Mouse (Mus musculus) spleen, adult 2 months (tissue): ENCODE measurements around the gene C1qtnf7. TPM values are rescaled to one million over a fixed set of nuclear protein-coding genes. Genes with fewer than 3 reads are reported as not detected.

Experiments
- DNase-seq, 2 experiments: peaks; one replicate each; pipeline versions ENCODE4 v3.0.0 to v3.0.0-alpha.2; 2012 to 2021; ENCODE audit warnings: low spot score in 2 of 2, low read depth in 1 of 2
- H3K27ac ChIP-seq: fragments of 200-500 bp; 2 replicates; pipeline ENCODE4 v1.5.1; 2012; ENCODE audit warnings: low read length, inconsistent platforms; ENCODE audit not compliant: insufficient read depth
- H3K27me3 ChIP-seq: fragments of 200-500 bp; 2 replicates; pipeline ENCODE4 v1.6.1; 2012; ENCODE audit warnings: mild to moderate bottlenecking, moderate library complexity, low read length, inconsistent platforms; ENCODE audit not compliant: control insufficient read depth, insufficient read depth
- H3K36me3 ChIP-seq: fragments of 200-500 bp; 2 replicates; pipeline ENCODE4 v1.6.1; 2012; ENCODE audit warnings: mild to moderate bottlenecking, low read length, inconsistent platforms; ENCODE audit not compliant: control insufficient read depth, insufficient read depth
- H3K4me1 ChIP-seq: fragments of 200-500 bp; 2 replicates; pipeline ENCODE4 v1.6.1; 2011; ENCODE audit warnings: inconsistent platforms; ENCODE audit not compliant: control insufficient read depth, insufficient read depth, insufficient read length
- H3K4me3 ChIP-seq: fragments of 200-500 bp; 2 replicates; pipeline ENCODE4 v1.5.1; 2011; ENCODE audit warnings: mild to moderate bottlenecking, inconsistent platforms; ENCODE audit not compliant: insufficient read depth, insufficient read length; ENCODE audit errors: extremely low read depth
- CTCF ChIP-seq: fragments of 200-500 bp; IDR thresholded peaks from 2 replicates; pipeline ENCODE4 v1.5.1; 2011; ENCODE audit warnings: mild to moderate bottlenecking, inconsistent platforms; ENCODE audit not compliant: insufficient read depth, insufficient read length, insufficient replicate concordance; ENCODE audit errors: extremely low read depth
- POLR2A ChIP-seq: fragments of 200-500 bp; IDR thresholded peaks from 2 replicates; pipeline ENCODE4 v1.6.1; 2011; ENCODE audit warnings: low read depth, low read length, inconsistent platforms
- WGBS: fragments of 180-500 bp; shearing (Covaris S2); methylation state at CpG from one replicate; pipeline ENCODE4 v1.1.7; 2018; 5-methylcytosine and 5-hydroxymethylcytosine counted together
- polyA plus RNA-seq: library from polyadenylated mRNA; depleted of rRNA; stranded (reverse); fragments of >200 nt; gene quantifications from 2 replicates; pipeline ENCODE4 v1.2.3, GENCODE M21; 2012

Gene C1qtnf7
- polyA plus RNA-seq, 1 experiment, result 4.8 TPM

- no peak for DNase-seq
- 49% methylated on average over 2 of the region's 2 CpGs for WGBS
- H3K36me3 ChIP-seq, result no peaks in the 10 kb centered on the region
- no peaks in the 10 kb centered on the region for H3K27me3 ChIP-seq
- TF ChIP-seq CTCF, result no peak
- no peak for TF ChIP-seq POLR2A
- no peak overlapping the region; the same call in 1 of the 2 replicates for H3K27ac ChIP-seq
- no peak overlapping the region for H3K4me3 ChIP-seq
- H3K4me1 ChIP-seq, result no peaks in the 10 kb centered on the region
Measured at GRCm38 (mm10) chr5:43554871-43555270, 39.5 kb downstream of the C1qtnf7 start.

GRCm38 (mm10) chr5:43555406-43555805, 40.1 kb downstream of the C1qtnf7 start:
- no peak for TF ChIP-seq POLR2A
- TF ChIP-seq CTCF, result no peak
- Histone ChIP-seq H3K4me3 (no peak overlapping the region), H3K27ac (no peak overlapping the region), H3K27me3 (no peaks in the 10 kb centered on the region), H3K36me3 (no peaks in the 10 kb centered on the region), H3K4me1 (no peaks in the 10 kb centered on the region)
- 91% methylated on average over 6 of the region's 6 CpGs for WGBS
- DNase-seq, result no peak

GRCm38 (mm10) chr5:43557436-43557835, 42.1 kb downstream of the C1qtnf7 start:
- Histone ChIP-seq H3K36me3 (no peaks in the 10 kb centered on the region), H3K27me3 (no peaks in the 10 kb centered on the region), H3K4me3 (no peak overlapping the region), H3K4me1 (no peaks in the 10 kb centered on the region), H3K27ac (no peak overlapping the region)
- DNase-seq, result no peak
- no peak for TF ChIP-seq CTCF
- TF ChIP-seq POLR2A, result no peak
- 89% methylated on average over 5 of the region's 5 CpGs for WGBS

GRCm38 (mm10) chr5:43561639-43562252, 46.4 kb downstream of the C1qtnf7 start:
- Histone ChIP-seq H3K4me3 (no peak overlapping the region), H3K36me3 (no peaks in the 10 kb centered on the region), H3K27me3 (no peaks in the 10 kb centered on the region), H3K4me1 (no peaks in the 10 kb centered on the region), H3K27ac (no peak overlapping the region)
- WGBS, result 18% methylated on average over 2 of the region's 2 CpGs
- TF ChIP-seq CTCF, result no peak
- TF ChIP-seq POLR2A, result no peak
- no peak for DNase-seq

- no peaks in the 10 kb centered on the region for H3K36me3 ChIP-seq
- 74% methylated on average over 3 of the region's 3 CpGs for WGBS
- no peak for TF ChIP-seq CTCF
- no peak overlapping the region for H3K4me3 ChIP-seq
- no peak for DNase-seq
- H3K27ac ChIP-seq, result no peak overlapping the region
- no peaks in the 10 kb centered on the region for H3K27me3 ChIP-seq
- no peaks in the 10 kb centered on the region; the same call in 1 of the 2 replicates for H3K4me1 ChIP-seq
Measured at GRCm38 (mm10) chr5:43569720-43570359, 54.5 kb downstream of the C1qtnf7 start.

GRCm38 (mm10) chr5:43582876-43583275, 67.5 kb downstream of the C1qtnf7 start:
- Histone ChIP-seq H3K4me3 (no peak overlapping the region), H3K36me3 (no peaks in the 10 kb centered on the region), H3K27me3 (no peaks in the 10 kb centered on the region), H3K27ac (no peak overlapping the region), H3K4me1 (no peaks in the 10 kb centered on the region)
- WGBS, result 55% methylated on average over 2 of the region's 2 CpGs
- TF ChIP-seq POLR2A (no peak), CTCF (no peak; the same call in 1 of the 2 replicates)
- no peak for DNase-seq
